In genomic region chr9:50811187-50811586, GRCm38 (mm10) we compare ENCODE assay signal across 19 mouse cellular contexts. TPM values are rescaled to one million over a fixed set of nuclear protein-coding genes. Genes with fewer than 3 reads are reported as not detected.
DNase-seq lines count a peak whose midpoint lies in the region; ATAC-seq and TF ChIP-seq lines count a peak whose summit lies in the region.
"Had no signal": no experiment of that assay in that cellular context is flagged by ENCODE, and none has a peak within 500 bp of the region (broad histone marks: within the 10 kb centered on the region; RNA-seq: fewer than 3 reads in every experiment).

No protein-coding gene starts in this region.

- no peaks in the 10 kb centered on the region for H3K9me3 ChIP-seq in intestine, embryonic 15.5 days
- no peaks in the 10 kb centered on the region for H3K9me3 ChIP-seq in intestine, postnatal 0 days (ENCODE audit: control insufficient read depth)
- H3K9me3 ChIP-seq in intestine, embryonic 16.5 days (ENCODE audit: control insufficient read depth, low read length) = no peaks in the 10 kb centered on the region

- no peak for TF ChIP-seq CTCF in intestine, postnatal 0 days (IDR thresholded peaks at IDR 0.05; ENCODE audit: low read depth)
- no peak for TF ChIP-seq CTCF in bone marrow, adult 2 months (IDR thresholded peaks at IDR 0.05; ENCODE audit: control insufficient read depth, insufficient read depth, low read length)

- TF ChIP-seq POLR2A in bone marrow, adult 2 months (IDR thresholded peaks at IDR 0.05; ENCODE audit: borderline replicate concordance, control insufficient read depth, low read depth, low read length) = no peak

- no peaks in the 10 kb centered on the region for H3K4me1 ChIP-seq in intestine, embryonic 15.5 days (replicated peaks)
- H3K4me1 ChIP-seq in intestine, postnatal 0 days (replicated peaks; ENCODE audit: control insufficient read depth, insufficient read depth, low read length) = no peaks in the 10 kb centered on the region
- peaks cover 6% of the 10 kb centered on the region; the same call in 1 of the 2 replicates for H3K4me1 ChIP-seq in bone marrow, adult 2 months (ENCODE audit: control insufficient read depth, insufficient read depth, low read length)
- H3K4me1 ChIP-seq in intestine, embryonic 16.5 days (ENCODE audit: control insufficient read depth, insufficient read depth, low read length) = no peaks in the 10 kb centered on the region

- no peak overlapping the region for H3K9ac ChIP-seq in intestine, embryonic 15.5 days
- H3K9ac ChIP-seq in intestine, postnatal 0 days (ENCODE audit: low read depth, low read length) = no peak overlapping the region
- no peak overlapping the region for H3K9ac ChIP-seq in intestine, embryonic 16.5 days (ENCODE audit: low read depth, low read length)
- H3K9ac ChIP-seq: hindbrain, embryonic 14.5 days; lung, embryonic 14.5 days had no signal

- no peak overlapping the region for H3K4me2 ChIP-seq in intestine, embryonic 15.5 days (replicated peaks)
- no peak overlapping the region for H3K4me2 ChIP-seq in intestine, postnatal 0 days (replicated peaks; ENCODE audit: low read depth)
- no peak overlapping the region for H3K4me2 ChIP-seq in intestine, embryonic 16.5 days (ENCODE audit: low read depth, low read length)
- H3K4me2 ChIP-seq: hindbrain, embryonic 14.5 days; lung, embryonic 14.5 days had no signal

- H3K4me3 ChIP-seq in intestine, embryonic 15.5 days (replicated peaks) = no peak overlapping the region
- H3K4me3 ChIP-seq in intestine, postnatal 0 days (ENCODE audit: low read depth, low read length) = no peak overlapping the region
- H3K4me3 ChIP-seq in bone marrow, adult 2 months (replicated peaks; ENCODE audit: control insufficient read depth, low read depth, low read length) = no peak overlapping the region
- H3K4me3 ChIP-seq in intestine, embryonic 16.5 days (ENCODE audit: low read length) = no peak overlapping the region

- no peak for DNase-seq in urinary bladder, postnatal 36 days (ENCODE audit: low spot score in 2 of 2)
- no peak for DNase-seq in gastrocnemius, postnatal 4 days (ENCODE audit: low spot score in 2 of 2)
- no peak for DNase-seq in right cerebral cortex, postnatal 25 days
- DNase-seq: adrenal gland, adult 8-10 months; cerebellum, postnatal 10 days; kidney, adult 2 months; kidney, postnatal 4 days; left cerebral cortex, postnatal 4 days; lung, embryonic 14.5 days had no signal

- WGBS in intestine, embryonic 15.5 days = 91% methylated on average over 7 of the region's 7 CpGs
- 91% methylated on average over 7 of the region's 7 CpGs for WGBS in intestine, postnatal 0 days
- WGBS in bone marrow, adult 2 months = 58% methylated on average over 7 of the region's 7 CpGs
- 92% methylated on average over 7 of the region's 7 CpGs for WGBS in intestine, embryonic 16.5 days

- H3K36me3 ChIP-seq in intestine, embryonic 15.5 days = peaks cover 14% of the 10 kb centered on the region; the same call in 1 of the 2 replicates
- H3K36me3 ChIP-seq in intestine, postnatal 0 days (ENCODE audit: control insufficient read depth, insufficient read depth) = peaks cover 50% of the 10 kb centered on the region
- peaks cover 2% of the 10 kb centered on the region; the same call in 1 of the 2 replicates for H3K36me3 ChIP-seq in intestine, embryonic 16.5 days (ENCODE audit: control insufficient read depth, insufficient read depth, low read length)

- peak; percentile 68; the same call in 1 of the 2 replicates for ATAC-seq in intestine, embryonic 15.5 days
- ATAC-seq in intestine, postnatal 0 days = no peak
- 0 out of 2 replicates have a peak, but pooled peaks have one; percentile 44 for ATAC-seq in intestine, embryonic 16.5 days
- peak; percentile 43; the same call in 1 of the 2 replicates for ATAC-seq in megakaryocyte, adult 5-6 weeks (ENCODE audit: poor library complexity, severe bottlenecking)

- H3K27me3 ChIP-seq in intestine, embryonic 15.5 days (replicated peaks) = no peaks in the 10 kb centered on the region
- H3K27me3 ChIP-seq in intestine, postnatal 0 days (replicated peaks; ENCODE audit: control insufficient read depth, insufficient read depth, low read length) = no peaks in the 10 kb centered on the region
- H3K27me3 ChIP-seq in intestine, embryonic 16.5 days (replicated peaks; ENCODE audit: control insufficient read depth, insufficient read depth, low read length) = no peaks in the 10 kb centered on the region

- H3K27ac ChIP-seq in intestine, embryonic 15.5 days = no peak overlapping the region
- no peak overlapping the region for H3K27ac ChIP-seq in intestine, postnatal 0 days (ENCODE audit: low read depth, low read length)
- peak overlapping the region; percentile 72; the same call in 1 of the 2 replicates for H3K27ac ChIP-seq in bone marrow, adult 2 months (ENCODE audit: control insufficient read depth, insufficient read depth, low read depth, low read length, poor library complexity)
- H3K27ac ChIP-seq in intestine, embryonic 16.5 days (ENCODE audit: low read length) = no peak overlapping the region
- H3K27ac ChIP-seq: hindbrain, embryonic 14.5 days; macrophage had no signal

RNA-seq across cellular contexts. Expression of gene Ppp2r1b, which starts 33.9 kb away (rescaled TPM):
- 62.8 and 65.7 TPM in 2 replicates for polyA plus RNA-seq in intestine, embryonic 15.5 days (2015; fragmentation: Nextera tagmentation; extraction: Ambion mirVana)
- 20.0 and 21.4 TPM in 2 replicates for polyA plus RNA-seq in intestine, postnatal 0 days (2015; fragmentation: Nextera tagmentation; extraction: Ambion mirVana)
- polyA plus RNA-seq in bone marrow, adult 2 months (2011; ENCODE audit: insufficient read depth, insufficient read length, low replicate concordance, missing spikeins) = 18.1 and 29.1 TPM in 2 replicates
- polyA plus RNA-seq in intestine, embryonic 16.5 days (2015; fragmentation: Nextera tagmentation; extraction: Ambion mirVana) = 58.5 and 63.9 TPM in 2 replicates
- 17.8 and 18.7 TPM in 2 replicates for total RNA-seq in megakaryocyte, adult 5-6 weeks (2015)
- total RNA-seq in megakaryocyte, adult 5-6 weeks (2017) = 24.0 and 26.6 TPM in 2 replicates
- 10 to 100 TPM; 16.8 to 17.7 TPM for total RNA-seq in gastrocnemius, postnatal 4 days (2021)

RNA-seq across cellular contexts. Expression of gene 1110032A03Rik, which starts 35.9 kb away (rescaled TPM):
- 26.1 and 30.6 TPM in 2 replicates for polyA plus RNA-seq in intestine, embryonic 15.5 days (2015; fragmentation: Nextera tagmentation; extraction: Ambion mirVana)
- 35.6 and 38.6 TPM in 2 replicates for polyA plus RNA-seq in intestine, postnatal 0 days (2015; fragmentation: Nextera tagmentation; extraction: Ambion mirVana)
- 24.7 and 32.8 TPM in 2 replicates for polyA plus RNA-seq in bone marrow, adult 2 months (2011; ENCODE audit: insufficient read depth, insufficient read length, low replicate concordance, missing spikeins)
- polyA plus RNA-seq in intestine, embryonic 16.5 days (2015; fragmentation: Nextera tagmentation; extraction: Ambion mirVana) = 28.9 and 33.0 TPM in 2 replicates
- 14.7 and 15.1 TPM in 2 replicates for total RNA-seq in megakaryocyte, adult 5-6 weeks (2015)
- 10.6 and 14.2 TPM in 2 replicates for total RNA-seq in megakaryocyte, adult 5-6 weeks (2017)
- total RNA-seq in gastrocnemius, postnatal 4 days (2021) = 10 to 100 TPM; 15.9 to 16.9 TPM

RNA-seq across cellular contexts. Expression of gene Alg9, which starts 36.4 kb away (rescaled TPM):
- 40.8 and 42.8 TPM in 2 replicates for polyA plus RNA-seq in intestine, embryonic 15.5 days (2015; fragmentation: Nextera tagmentation; extraction: Ambion mirVana)
- 15.6 and 17.3 TPM in 2 replicates for polyA plus RNA-seq in intestine, postnatal 0 days (2015; fragmentation: Nextera tagmentation; extraction: Ambion mirVana)
- 9.7 and 10.2 TPM in 2 replicates for polyA plus RNA-seq in bone marrow, adult 2 months (2011; ENCODE audit: insufficient read depth, insufficient read length, low replicate concordance, missing spikeins)
- polyA plus RNA-seq in intestine, embryonic 16.5 days (2015; fragmentation: Nextera tagmentation; extraction: Ambion mirVana) = 39.1 and 42.9 TPM in 2 replicates
- 13.1 and 14.3 TPM in 2 replicates for total RNA-seq in megakaryocyte, adult 5-6 weeks (2015)
- total RNA-seq in megakaryocyte, adult 5-6 weeks (2017) = 13.4 and 15.1 TPM in 2 replicates
- total RNA-seq in gastrocnemius, postnatal 4 days (2021) = 10 to 100 TPM; 15.0 to 16.3 TPM

RNA-seq across cellular contexts. Expression of gene Fdxacb1, which starts 43.2 kb away (rescaled TPM):
- 11.0 and 11.6 TPM in 2 replicates for polyA plus RNA-seq in intestine, embryonic 15.5 days (2015; fragmentation: Nextera tagmentation; extraction: Ambion mirVana)
- polyA plus RNA-seq in intestine, postnatal 0 days (2015; fragmentation: Nextera tagmentation; extraction: Ambion mirVana) = 5.1 and 6.1 TPM in 2 replicates
- polyA plus RNA-seq in bone marrow, adult 2 months (2011; ENCODE audit: insufficient read depth, insufficient read length, low replicate concordance, missing spikeins) = 5.5 and 5.7 TPM in 2 replicates
- 12.6 and 13.0 TPM in 2 replicates for polyA plus RNA-seq in intestine, embryonic 16.5 days (2015; fragmentation: Nextera tagmentation; extraction: Ambion mirVana)
- 5.8 and 6.4 TPM in 2 replicates for total RNA-seq in megakaryocyte, adult 5-6 weeks (2015)
- total RNA-seq in megakaryocyte, adult 5-6 weeks (2017) = 4.7 and 4.8 TPM in 2 replicates
- 1 to 10 TPM; 5.9 to 6.9 TPM for total RNA-seq in gastrocnemius, postnatal 4 days (2021)

RNA-seq across cellular contexts. Expression of gene Hspb2, which starts 59.0 kb away (rescaled TPM):
- polyA plus RNA-seq in intestine, embryonic 15.5 days (2015; fragmentation: Nextera tagmentation; extraction: Ambion mirVana) = 5.3 and 5.4 TPM in 2 replicates
- polyA plus RNA-seq in intestine, postnatal 0 days (2015; fragmentation: Nextera tagmentation; extraction: Ambion mirVana) = 10.3 and 10.4 TPM in 2 replicates
- polyA plus RNA-seq in bone marrow, adult 2 months (2011; ENCODE audit: insufficient read depth, insufficient read length, low replicate concordance, missing spikeins) = not detected in 2 replicates
- 5.0 TPM in 2 replicates for polyA plus RNA-seq in intestine, embryonic 16.5 days (2015; fragmentation: Nextera tagmentation; extraction: Ambion mirVana)
- total RNA-seq in megakaryocyte, adult 5-6 weeks (2015) = not detected in 2 replicates
- total RNA-seq in megakaryocyte, adult 5-6 weeks (2017) = not detected in 2 replicates
- total RNA-seq in gastrocnemius, postnatal 4 days (2021) = 100 to 1,000 TPM; 135 to 140 TPM
- total RNA-seq: granulocyte monocyte progenitor cell, adult 5-6 weeks; monocyte, adult 5-6 weeks had no signal
- polyA plus RNA-seq: macrophage; neural tube, embryonic 14.5 days had no signal
